Mouse (Mus musculus): Measurements from ENCODE around the gene Prr22.

GRCm38 (mm10) chr17:56799276-56799675, 29.2 kb downstream of the Prr22 start:
- no peak for TF ChIP-seq CTCF (IDR thresholded peaks at IDR 0.05; ENCODE audit: control insufficient read depth, insufficient read depth, low read length)
- no peak for TF ChIP-seq POLR2A (IDR thresholded peaks at IDR 0.05; ENCODE audit: borderline replicate concordance, control insufficient read depth, low read depth, low read length)
